8 mouse cellular contexts compared by ENCODE assay signal in the genomic region with DNA sequence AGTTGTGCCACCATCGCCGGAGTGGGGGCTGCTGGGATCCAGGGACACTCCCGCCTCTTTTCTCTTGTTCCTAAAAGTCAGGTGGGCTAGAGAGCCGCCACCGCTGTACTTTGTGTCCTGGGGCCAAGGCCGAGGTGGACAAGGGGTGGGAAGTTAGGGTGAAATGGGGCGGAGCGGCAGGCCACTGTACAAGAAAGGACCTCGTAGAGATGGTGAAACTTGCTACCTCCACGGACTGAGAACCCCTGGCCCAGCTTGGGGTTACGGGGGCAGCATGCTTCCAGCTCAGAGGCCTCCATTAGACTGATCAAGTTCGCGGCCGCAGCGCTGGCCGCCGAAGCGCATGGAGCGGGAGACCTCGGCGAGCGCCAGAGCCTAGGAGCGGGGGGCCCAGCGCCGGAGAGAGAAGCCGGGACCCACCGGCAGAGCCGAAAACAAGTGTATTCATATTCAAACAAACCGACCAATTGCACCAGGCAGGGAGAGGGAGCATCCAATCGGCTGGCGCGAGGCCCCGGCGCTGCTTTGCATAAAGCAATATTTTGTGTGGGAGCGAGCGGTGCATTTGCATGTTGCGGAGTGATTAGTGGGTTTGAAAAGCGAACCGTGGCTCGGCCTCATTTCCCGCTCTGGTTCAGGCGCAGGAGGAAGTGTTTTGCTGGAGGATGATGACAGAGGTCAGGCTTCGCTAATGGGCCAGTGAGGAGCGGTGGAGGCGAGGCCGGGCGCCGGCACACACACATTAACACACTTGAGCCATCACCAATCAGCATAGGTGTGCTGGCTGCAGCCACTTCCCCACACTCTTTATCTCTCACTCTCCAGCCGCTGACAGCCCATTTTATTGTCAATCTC. TPM values are rescaled to one million over a fixed set of nuclear protein-coding genes. Genes with fewer than 3 reads are reported as not detected.
DNase-seq lines count a peak whose midpoint lies in the region; ATAC-seq and TF ChIP-seq lines count a peak whose summit lies in the region.

No protein-coding gene starts in this region.

- peak overlapping the region; percentile 29 for H3K4me3 ChIP-seq in intestine, postnatal 0 days (ENCODE audit: low read depth, low read length)
- peak overlapping the region; percentile 42 for H3K4me3 ChIP-seq in limb, embryonic 13.5 days
- H3K4me3 ChIP-seq in midbrain, embryonic 15.5 days, result peak overlapping the region; percentile 33

- no peak overlapping the region for H3K9ac ChIP-seq in intestine, postnatal 0 days (ENCODE audit: low read depth, low read length)
- H3K9ac ChIP-seq in limb, embryonic 13.5 days, result no peak overlapping the region
- H3K9ac ChIP-seq in midbrain, embryonic 15.5 days, result no peak overlapping the region

- H3K9me3 ChIP-seq in intestine, postnatal 0 days (ENCODE audit: control insufficient read depth), result no peaks in the 10 kb centered on the region
- no peaks in the 10 kb centered on the region for H3K9me3 ChIP-seq in limb, embryonic 13.5 days
- H3K9me3 ChIP-seq in midbrain, embryonic 15.5 days, result no peaks in the 10 kb centered on the region

- under 1% methylated on average over 49 of the region's 49 CpGs for WGBS in intestine, postnatal 0 days
- under 1% methylated on average over 49 of the region's 49 CpGs for WGBS in limb, embryonic 13.5 days
- WGBS in midbrain, embryonic 15.5 days, result under 1% methylated on average over 49 of the region's 49 CpGs

- no peak for TF ChIP-seq CTCF in intestine, postnatal 0 days (IDR thresholded peaks at IDR 0.05; ENCODE audit: low read depth)

- peak; percentile 29 for DNase-seq in ovary, adult 18-20 months (ENCODE audit: low spot score)
- DNase-seq in ovary, postnatal 10 days (ENCODE audit: low spot score), result no peak
- peak; percentile 93 to 94 for DNase-seq in cerebellum, postnatal 25 days
- DNase-seq in thymus, postnatal 0 days (ENCODE audit: low spot score), result peak; percentile 69

- H3K4me1 ChIP-seq in intestine, postnatal 0 days (replicated peaks; ENCODE audit: control insufficient read depth, insufficient read depth, low read length), result no peaks in the 10 kb centered on the region
- peaks cover 28% of the 10 kb centered on the region for H3K4me1 ChIP-seq in limb, embryonic 13.5 days
- peaks cover 19% of the 10 kb centered on the region for H3K4me1 ChIP-seq in midbrain, embryonic 15.5 days

- peak overlapping the region; percentile 58 for H3K4me2 ChIP-seq in intestine, postnatal 0 days (replicated peaks; ENCODE audit: low read depth)
- peak overlapping the region; percentile 63 for H3K4me2 ChIP-seq in limb, embryonic 13.5 days (replicated peaks)
- peak overlapping the region; percentile 51 for H3K4me2 ChIP-seq in midbrain, embryonic 15.5 days

- no peak overlapping the region for H3K27ac ChIP-seq in intestine, postnatal 0 days (ENCODE audit: low read depth, low read length)
- no peak overlapping the region for H3K27ac ChIP-seq in limb, embryonic 13.5 days
- H3K27ac ChIP-seq in midbrain, embryonic 15.5 days, result peak overlapping the region; percentile 39

- ATAC-seq in granulocyte monocyte progenitor cell, adult 5-6 weeks (replicated peaks; ENCODE audit: poor library complexity, severe bottlenecking), result peak; percentile 72
- ATAC-seq in intestine, postnatal 0 days, result peak; percentile 61; the same call in 1 of the 2 replicates
- peak; percentile 67; the same call in 1 of the 2 replicates for ATAC-seq in limb, embryonic 13.5 days (ENCODE audit: low FRiP score, low read depth)
- peak; percentile 77 for ATAC-seq in midbrain, embryonic 15.5 days (replicated peaks)

- no peaks in the 10 kb centered on the region for H3K36me3 ChIP-seq in intestine, postnatal 0 days (ENCODE audit: control insufficient read depth, insufficient read depth)
- H3K36me3 ChIP-seq in limb, embryonic 13.5 days, result no peaks in the 10 kb centered on the region
- no peaks in the 10 kb centered on the region for H3K36me3 ChIP-seq in midbrain, embryonic 15.5 days (replicated peaks)

- peaks cover 96% of the 10 kb centered on the region for H3K27me3 ChIP-seq in intestine, postnatal 0 days (replicated peaks; ENCODE audit: control insufficient read depth, insufficient read depth, low read length)
- H3K27me3 ChIP-seq in limb, embryonic 13.5 days, result peaks cover 99% of the 10 kb centered on the region
- peaks cover 84% of the 10 kb centered on the region for H3K27me3 ChIP-seq in midbrain, embryonic 15.5 days (replicated peaks)

RNA-seq across cellular contexts. Expression of a gene that starts 6.4 kb away (rescaled TPM):
- total RNA-seq in granulocyte monocyte progenitor cell, adult 5-6 weeks (2014; fragmentation: Nextera tagmentation), result not detected in 2 replicates
- 0.10 TPM in 1 of 2 replicates, not detected in the other for total RNA-seq in granulocyte monocyte progenitor cell, adult 5-6 weeks (2017)
- 0.43 and 0.51 TPM in 2 replicates for polyA plus RNA-seq in intestine, postnatal 0 days (2015; fragmentation: Nextera tagmentation; extraction: Ambion mirVana)
- 0.39 and 0.55 TPM in 2 replicates for polyA plus RNA-seq in limb, embryonic 13.5 days (2015; fragmentation: Nextera tagmentation; extraction: Ambion mirVana)
- 22.5 and 23.3 TPM in 2 replicates for polyA plus RNA-seq in midbrain, embryonic 15.5 days (2015; fragmentation: Nextera tagmentation; extraction: Ambion mirVana)
- polyA plus RNA-seq in thymus, postnatal 0 days (2015; fragmentation: Nextera tagmentation; extraction: Ambion mirVana), result 0.09 TPM in 1 of 2 replicates, not detected in the other

Comparison
In these comparisons a context has a peak if more than half of its experiments do, and no peak if none do; other contexts are left out.
1. RNA of a gene that starts 6.4 kb away (polyA plus RNA-seq): 22.5 to 23.3 TPM in midbrain, embryonic 15.5 days; 0.43 to 0.51 TPM in intestine, postnatal 0 days, 0.39 to 0.55 TPM in limb, embryonic 13.5 days and 0.09 TPM in thymus, postnatal 0 days; every median in the first group is over 10 times any median in the second.
2. Peak in every context shown above with its lines, with median percentiles within 50 percentile points of each other: ATAC-seq, H3K4me2 ChIP-seq and H3K4me3 ChIP-seq.